Mouse (Mus musculus) heart, embryonic 14.5 days (tissue): ENCODE measurements around the gene Tax1bp1. TPM values are rescaled to one million over a fixed set of nuclear protein-coding genes. Genes with fewer than 3 reads are reported as not detected.
A peak's percentile ranks its signal among the peaks of the same experiment; 100 is the strongest.
"Not testable (repeated sequence)": the region's sequence is repeated elsewhere in the genome, so short reads cannot be mapped to it uniquely, and the experiment has no call there.

ENCODE experiments used
- ATAC-seq: fragments of 200-750 bp; cut with Nextera tagmentation; 2 replicates; pipeline ENCODE4 v1.8.0; 2017; ENCODE audit warnings: low read depth, moderate TSS enrichment; ENCODE audit not compliant: insufficient number of reproducible peaks, insufficient read depth, low FRiP score
- H3K27ac ChIP-seq, 2 experiments: fragments of 200-500 bp in 1 of 2; fragments of 300-500 bp in 1 of 2; sonication (generic) in 1 of 2; replicated peaks in 1 of 2; 2 replicates each; pipeline ENCODE4 v1.5.1; 2012 to 2014; ENCODE audit warnings: low read depth in 2 of 2, low read length in 2 of 2, control low read depth in 1 of 2, mild to moderate bottlenecking in 1 of 2, mixed read lengths in 1 of 2; ENCODE audit not compliant: control insufficient read depth in 1 of 2, insufficient read depth in 1 of 2
- H3K27me3 ChIP-seq: fragments of 300-500 bp; sonication (generic); 2 replicates; pipeline ENCODE4 v1.6.1; 2014; ENCODE audit warnings: mild to moderate bottlenecking, low read length, control low read depth; ENCODE audit not compliant: control insufficient read depth, insufficient read depth
- H3K36me3 ChIP-seq: fragments of 300-500 bp; sonication (generic); 2 replicates; pipeline ENCODE4 v1.6.1; 2014; ENCODE audit warnings: mild to moderate bottlenecking, control low read depth, low read length, mixed read lengths; ENCODE audit not compliant: control insufficient read depth, insufficient read depth
- H3K4me1 ChIP-seq, 2 experiments: fragments of 200-500 bp in 1 of 2; fragments of 300-500 bp in 1 of 2; sonication (generic) in 1 of 2; 2 replicates each; pipeline ENCODE4 v1.6.1; 2012 to 2014; ENCODE audit warnings: low read length in 2 of 2, control low read depth in 1 of 2, mixed read lengths in 1 of 2; ENCODE audit not compliant: control insufficient read depth in 2 of 2, insufficient read depth in 2 of 2
- H3K4me2 ChIP-seq: fragments of 300-500 bp; sonication (generic); 2 replicates; pipeline ENCODE4 v1.6.1; 2014; ENCODE audit warnings: mild to moderate bottlenecking, low read length
- H3K4me3 ChIP-seq, 2 experiments: fragments of 200-500 bp in 1 of 2; fragments of 300-500 bp in 1 of 2; sonication (generic) in 1 of 2; 2 replicates each; pipeline ENCODE4 v1.5.1; 2012 to 2014; ENCODE audit warnings: low read length in 2 of 2, mild to moderate bottlenecking in 2 of 2, control low read depth in 1 of 2, low read depth in 1 of 2, moderate library complexity in 1 of 2; ENCODE audit not compliant: control insufficient read depth in 1 of 2, insufficient read depth in 1 of 2
- H3K9ac ChIP-seq: fragments of 300-500 bp; sonication (generic); 2 replicates; pipeline ENCODE4 v1.6.1; 2014; ENCODE audit warnings: mild to moderate bottlenecking, low read length
- H3K9me3 ChIP-seq: fragments of 300-500 bp; sonication (generic); 2 replicates; pipeline ENCODE4 v1.6.1; 2016; ENCODE audit warnings: low read length, control low read depth; ENCODE audit not compliant: control insufficient read depth
- WGBS: fragments of 180-500 bp; shearing (Covaris S2); extraction: QIAGEN DNeasy Blood & Tissue Kit; methylation state at CpG from one replicate; pipeline ENCODE4 v1.1.7; 2014; 5-methylcytosine and 5-hydroxymethylcytosine counted together
- polyA plus RNA-seq: library from polyadenylated mRNA; unstranded; fragments of >200 nt; fragmentation: Nextera tagmentation; extraction: Ambion mirVana; gene quantifications from 2 replicates; pipeline ENCODE4 v1.2.1, GENCODE M21; 2014

The Tax1bp1 gene
- polyA plus RNA-seq = 116 and 118 TPM in 2 replicates

DNA sequence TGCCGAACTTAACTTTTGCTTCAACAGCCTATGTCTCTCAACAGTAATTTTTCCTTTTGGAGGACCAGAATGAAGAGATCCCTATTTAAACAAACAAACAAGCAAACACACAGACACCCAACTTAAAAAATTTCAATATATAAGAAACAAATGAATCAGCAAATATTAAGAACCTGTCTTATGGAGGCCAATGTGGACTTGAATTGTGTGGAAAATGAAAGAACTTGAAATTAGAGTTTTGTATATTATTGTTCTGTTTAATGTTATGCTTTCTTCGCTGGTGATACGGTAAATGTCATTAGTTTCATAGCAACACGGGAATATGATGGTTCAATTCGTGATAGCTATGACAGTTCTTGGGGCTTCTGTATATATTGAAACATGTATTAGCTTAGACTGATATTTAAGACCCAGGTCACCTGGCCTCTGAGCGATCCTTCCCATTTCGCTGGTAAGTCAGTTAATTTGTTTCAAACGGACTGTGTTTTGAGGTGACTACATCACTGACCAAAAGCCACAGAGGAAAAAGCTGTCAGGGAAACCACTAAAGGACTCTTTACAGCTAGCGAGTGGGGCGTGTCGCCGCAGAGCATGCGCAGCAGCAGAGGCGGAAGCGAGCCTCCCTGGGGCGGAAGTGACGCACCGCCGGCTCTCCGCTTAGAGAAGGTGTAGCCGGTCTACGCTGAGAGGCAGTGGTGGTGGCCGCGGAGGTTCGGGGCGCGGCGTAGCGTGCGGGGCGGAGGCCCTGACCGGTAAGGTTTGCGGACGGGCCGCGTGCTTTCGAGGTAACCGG lies at the start of gene Tax1bp1:
TSS of gene Tax1bp1 (plus strand) at position 626 of the 793 bp plus-strand sequence.
- H3K4me3 ChIP-seq = peak within 1 kb of the TSS; percentile 73 to 99
- ATAC-seq = peak; percentile 90
- peak within 1 kb of the TSS; percentile 88 to 91 for H3K27ac ChIP-seq
- H3K9me3 ChIP-seq = no peaks in the 10 kb centered on the region
- no peaks in the 10 kb centered on the region for H3K27me3 ChIP-seq
- WGBS = 4% methylated on average over 38 of the region's 38 CpGs
- H3K4me1 ChIP-seq = peaks cover 0 to 9% of the 10 kb centered on the region in 2 experiments; a peak in 2 of 4 replicates
- peak within 1 kb of the TSS; percentile 73 for H3K4me2 ChIP-seq
- H3K36me3 ChIP-seq = no peaks in the 10 kb centered on the region
- peak within 1 kb of the TSS; percentile 84 for H3K9ac ChIP-seq

GRCm38 (mm10) chr6:52667641-52668040 lies 45.9 kb upstream of the Tax1bp1 start:
- ATAC-seq = no peak
- H3K27me3 ChIP-seq = no peaks in the 10 kb centered on the region
- WGBS = 68% methylated on average over 3 of the region's 3 CpGs
- H3K9me3 ChIP-seq = no peaks in the 10 kb centered on the region
- H3K4me2 ChIP-seq = no peak overlapping the region
- no peaks in the 10 kb centered on the region for H3K36me3 ChIP-seq
- no peak overlapping the region for H3K4me3 ChIP-seq
- no peak overlapping the region for H3K9ac ChIP-seq
- no peaks in the 10 kb centered on the region for H3K4me1 ChIP-seq
- H3K27ac ChIP-seq = no peak overlapping the region

DNA sequence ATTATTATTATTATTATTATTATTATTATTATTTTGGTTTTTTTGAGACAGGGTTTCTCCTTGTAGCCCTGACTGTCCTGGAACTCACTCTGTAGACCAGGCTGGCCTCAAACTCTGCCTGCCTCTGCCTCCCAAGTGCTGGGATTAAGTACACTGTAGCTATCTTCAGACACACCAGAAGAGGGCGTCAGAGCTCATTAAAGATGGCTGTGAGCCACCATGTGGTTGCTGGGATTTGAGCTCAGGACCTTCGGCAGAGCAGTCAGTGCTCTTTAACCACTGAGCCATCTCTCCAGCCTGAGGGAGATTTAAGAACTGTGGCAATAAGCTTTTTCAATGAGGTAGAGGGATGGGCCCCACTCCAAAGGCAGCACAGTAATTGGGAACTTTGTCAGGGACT lies 43.7 kb upstream of the Tax1bp1 start:
- 51% methylated on average over 2 of the region's 2 CpGs for WGBS

DNA sequence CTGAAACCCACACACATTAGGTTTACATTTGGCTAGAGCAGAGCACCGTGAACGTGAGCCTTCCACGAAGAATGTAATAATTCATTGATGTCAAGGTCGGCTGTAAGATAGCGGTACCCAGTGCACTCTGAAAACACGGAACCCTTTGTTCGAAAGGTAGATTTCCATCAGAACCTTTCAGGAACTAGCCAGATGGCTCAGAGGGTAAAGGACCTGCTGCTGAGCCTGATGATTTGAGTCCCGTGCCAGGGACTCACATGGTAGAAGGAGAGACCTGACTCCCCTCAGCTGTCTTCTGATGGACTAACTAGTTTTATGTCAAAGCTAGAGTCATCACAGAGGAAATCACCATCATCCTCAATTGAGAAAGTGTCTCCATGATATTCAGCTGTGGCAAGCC lies 41.7 kb upstream of the Tax1bp1 start:
- Histone ChIP-seq H3K27ac (no peak overlapping the region), H3K4me2 (no peak overlapping the region), H3K9ac (no peak overlapping the region), H3K4me1 (peaks cover 0 to 2% of the 10 kb centered on the region in 2 experiments; a peak in 2 of 4 replicates), H3K4me3 (no peak overlapping the region), H3K36me3 (no peaks in the 10 kb centered on the region), H3K9me3 (no peaks in the 10 kb centered on the region), H3K27me3 (no peaks in the 10 kb centered on the region)
- ATAC-seq = no peak
- WGBS = 75% methylated on average over 8 of the region's 8 CpGs

More for the DNA sequence above, 43.7 kb upstream of the Tax1bp1 start:
- not testable (repeated sequence) for H3K4me3 ChIP-seq, H3K4me1 ChIP-seq, H3K9me3 ChIP-seq, H3K4me2 ChIP-seq, H3K27ac ChIP-seq, H3K9ac ChIP-seq, ATAC-seq, H3K36me3 ChIP-seq, H3K27me3 ChIP-seq

DNA sequence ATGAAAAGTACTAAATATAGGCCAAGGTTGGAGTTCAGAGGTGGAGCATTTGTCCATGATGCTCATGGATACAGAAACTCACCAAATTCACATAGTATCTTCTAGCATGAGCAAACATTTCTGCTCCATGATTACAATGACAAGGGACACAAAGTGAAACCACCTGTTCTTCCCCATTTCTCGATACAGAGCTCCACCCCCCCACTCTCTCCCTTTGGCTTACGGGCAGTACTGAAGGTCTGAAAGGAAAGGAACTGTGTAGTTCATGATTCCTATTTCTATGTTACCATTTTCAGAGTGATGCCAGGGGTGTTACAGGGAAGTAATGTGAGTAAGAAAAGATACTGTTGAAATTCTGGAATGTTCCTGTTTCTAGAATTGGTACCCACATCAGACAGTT lies 41.0 kb upstream of the Tax1bp1 start:
- no peaks in the 10 kb centered on the region for H3K36me3 ChIP-seq
- no peak overlapping the region for H3K4me2 ChIP-seq
- no peak for ATAC-seq
- H3K4me1 ChIP-seq = peaks cover 0 to 2% of the 10 kb centered on the region in 2 experiments; a peak in 2 of 4 replicates
- WGBS = 70% methylated on average over 2 of the region's 2 CpGs
- H3K27me3 ChIP-seq = no peaks in the 10 kb centered on the region
- H3K4me3 ChIP-seq = no peak overlapping the region
- H3K9me3 ChIP-seq = no peaks in the 10 kb centered on the region
- no peak overlapping the region for H3K27ac ChIP-seq
- H3K9ac ChIP-seq = no peak overlapping the region

GRCm38 (mm10) chr6:52673706-52674105 lies 39.8 kb upstream of the Tax1bp1 start:
- Histone ChIP-seq H3K27me3 (no peaks in the 10 kb centered on the region), H3K27ac (no peak overlapping the region), H3K4me3 (no peak overlapping the region), H3K9me3 (no peaks in the 10 kb centered on the region), H3K36me3 (no peaks in the 10 kb centered on the region), H3K4me1 (peaks cover 0 to 2% of the 10 kb centered on the region in 2 experiments; a peak in 2 of 4 replicates), H3K4me2 (no peak overlapping the region), H3K9ac (no peak overlapping the region)
- 88% methylated on average over 7 of the region's 7 CpGs for WGBS
- no peak for ATAC-seq

DNA sequence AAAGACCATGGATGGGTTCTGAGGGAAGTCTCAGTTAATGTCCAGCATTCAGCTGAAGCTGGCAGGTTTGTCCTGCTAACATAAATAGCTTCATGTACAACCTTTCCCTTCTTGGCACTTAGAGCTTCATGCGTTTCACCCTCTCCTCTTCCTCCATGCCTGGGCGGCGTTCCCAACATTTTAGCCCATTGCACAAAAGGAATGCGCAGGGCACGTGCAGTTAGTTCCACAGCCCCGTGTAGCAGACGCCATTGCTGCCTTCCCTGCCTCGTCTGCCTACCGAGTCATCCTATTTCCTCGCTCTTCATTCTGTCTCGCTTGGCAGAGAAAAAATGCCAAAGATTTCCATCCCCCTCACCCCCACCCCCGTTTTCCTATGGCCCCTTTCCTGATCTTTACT lies 39.0 kb upstream of the Tax1bp1 start:
- Histone ChIP-seq H3K27ac (no peak overlapping the region), H3K9ac (no peak overlapping the region), H3K36me3 (no peaks in the 10 kb centered on the region), H3K27me3 (no peaks in the 10 kb centered on the region), H3K4me2 (no peak overlapping the region), H3K4me3 (no peak overlapping the region), H3K9me3 (no peaks in the 10 kb centered on the region), H3K4me1 (peaks cover 0 to 2% of the 10 kb centered on the region in 2 experiments; a peak in 2 of 4 replicates)
- ATAC-seq = no peak
- 66% methylated on average over 12 of the region's 12 CpGs for WGBS
